Mouse (Mus musculus): Measurements from ENCODE around the gene Kmt5a. TPM values are rescaled to one million over a fixed set of nuclear protein-coding genes. Genes with fewer than 3 reads are reported as not detected.

Kmt5a gene
- 69.9 and 70.8 TPM in 2 replicates for polyA plus RNA-seq (2012; rRNA removed)

GRCm38 (mm10) chr5:124439447-124440093, at the start of gene Kmt5a:
Gene Kmt5a, plus strand, starts transcription at chr5:124439930.
- peak; percentile 98 for DNase-seq (ENCODE audit: low read depth)
- TF ChIP-seq CTCF (IDR thresholded peaks at IDR 0.05; ENCODE audit: borderline replicate concordance, extremely low read depth, insufficient read depth, insufficient read length) (no peak), POLR2A (IDR thresholded peaks at IDR 0.05; ENCODE audit: borderline replicate concordance, extremely low read depth, insufficient read depth, insufficient read length, poor library complexity, severe bottlenecking) (no peak)

GRCm38 (mm10) chr5:124392412-124392811, 47.3 kb upstream of the Kmt5a start:
- no peak for TF ChIP-seq CTCF (IDR thresholded peaks at IDR 0.05; ENCODE audit: borderline replicate concordance, extremely low read depth, insufficient read depth, insufficient read length)
- TF ChIP-seq POLR2A (IDR thresholded peaks at IDR 0.05; ENCODE audit: borderline replicate concordance, extremely low read depth, insufficient read depth, insufficient read length, poor library complexity, severe bottlenecking) = no peak

GRCm38 (mm10) chr5:124393726-124394125, 46.0 kb upstream of the Kmt5a start:
- TF ChIP-seq CTCF (IDR thresholded peaks at IDR 0.05; ENCODE audit: borderline replicate concordance, extremely low read depth, insufficient read depth, insufficient read length) = no peak
- TF ChIP-seq POLR2A (IDR thresholded peaks at IDR 0.05; ENCODE audit: borderline replicate concordance, extremely low read depth, insufficient read depth, insufficient read length, poor library complexity, severe bottlenecking) = no peak
- no peak for DNase-seq (ENCODE audit: low read depth)

More at GRCm38 (mm10) chr5:124392412-124392811, 47.3 kb upstream of the Kmt5a start:
- DNase-seq (ENCODE audit: low read depth) = no peak

GRCm38 (mm10) chr5:124410808-124411207, 28.9 kb upstream of the Kmt5a start:
- no peak for DNase-seq (ENCODE audit: low read depth)
- TF ChIP-seq POLR2A (IDR thresholded peaks at IDR 0.05; ENCODE audit: borderline replicate concordance, extremely low read depth, insufficient read depth, insufficient read length, poor library complexity, severe bottlenecking) = no peak
- TF ChIP-seq CTCF (IDR thresholded peaks at IDR 0.05; ENCODE audit: borderline replicate concordance, extremely low read depth, insufficient read depth, insufficient read length) = no peak

- TF ChIP-seq POLR2A (IDR thresholded peaks at IDR 0.05; ENCODE audit: borderline replicate concordance, extremely low read depth, insufficient read depth, insufficient read length, poor library complexity, severe bottlenecking) (no peak), CTCF (IDR thresholded peaks at IDR 0.05; ENCODE audit: borderline replicate concordance, extremely low read depth, insufficient read depth, insufficient read length) (no peak)
- no peak for DNase-seq (ENCODE audit: low read depth)
Observed at GRCm38 (mm10) chr5:124412163-124412562, 27.6 kb upstream of the Kmt5a start.

GRCm38 (mm10) chr5:124418903-124419302, 20.8 kb upstream of the Kmt5a start:
- no peak for DNase-seq (ENCODE audit: low read depth)
- TF ChIP-seq POLR2A (IDR thresholded peaks at IDR 0.05; ENCODE audit: borderline replicate concordance, extremely low read depth, insufficient read depth, insufficient read length, poor library complexity, severe bottlenecking) (no peak), CTCF (IDR thresholded peaks at IDR 0.05; ENCODE audit: borderline replicate concordance, extremely low read depth, insufficient read depth, insufficient read length) (no peak)

GRCm38 (mm10) chr5:124421786-124422185, 17.9 kb upstream of the Kmt5a start:
- no peak for DNase-seq (ENCODE audit: low read depth)
- no peak for TF ChIP-seq POLR2A (IDR thresholded peaks at IDR 0.05; ENCODE audit: borderline replicate concordance, extremely low read depth, insufficient read depth, insufficient read length, poor library complexity, severe bottlenecking)

GRCm38 (mm10) chr5:124424200-124424722, 15.5 kb upstream of the Kmt5a start:
- no peak for TF ChIP-seq POLR2A (IDR thresholded peaks at IDR 0.05; ENCODE audit: borderline replicate concordance, extremely low read depth, insufficient read depth, insufficient read length, poor library complexity, severe bottlenecking)
- TF ChIP-seq CTCF (IDR thresholded peaks at IDR 0.05; ENCODE audit: borderline replicate concordance, extremely low read depth, insufficient read depth, insufficient read length) = no peak
- DNase-seq (ENCODE audit: low read depth) = no peak

- DNase-seq (ENCODE audit: low read depth) = peak; percentile 18
- no peak for TF ChIP-seq CTCF (IDR thresholded peaks at IDR 0.05; ENCODE audit: borderline replicate concordance, extremely low read depth, insufficient read depth, insufficient read length)
- no peak for TF ChIP-seq POLR2A (IDR thresholded peaks at IDR 0.05; ENCODE audit: borderline replicate concordance, extremely low read depth, insufficient read depth, insufficient read length, poor library complexity, severe bottlenecking)
Observed at GRCm38 (mm10) chr5:124424723-124425411, 14.9 kb upstream of the Kmt5a start.

- TF ChIP-seq POLR2A (IDR thresholded peaks at IDR 0.05; ENCODE audit: borderline replicate concordance, extremely low read depth, insufficient read depth, insufficient read length, poor library complexity, severe bottlenecking) = peak; percentile 82
- TF ChIP-seq CTCF (IDR thresholded peaks at IDR 0.05; ENCODE audit: borderline replicate concordance, extremely low read depth, insufficient read depth, insufficient read length) = peak; percentile 18; the same call in 1 of the 2 replicates
- DNase-seq (ENCODE audit: low read depth) = peak; percentile 99
Observed at GRCm38 (mm10) chr5:124425412-124426259, 14.1 kb upstream of the Kmt5a start, which contains the start of gene Sbno1. Gene Sbno1, minus strand, starts transcription at chr5:124426001.

Data from brain, embryonic 14.5 days (tissue).